Mouse (Mus musculus) thymus, adult 18-20 months (tissue): ENCODE measurements around the gene Olfr655.

Experiments used
- DNase-seq, 2 experiments: peaks; one replicate each; pipeline ENCODE4 v3.0.0; 2022; ENCODE audit warnings: mixed read lengths in 2 of 2

The Olfr655 gene

DNA sequence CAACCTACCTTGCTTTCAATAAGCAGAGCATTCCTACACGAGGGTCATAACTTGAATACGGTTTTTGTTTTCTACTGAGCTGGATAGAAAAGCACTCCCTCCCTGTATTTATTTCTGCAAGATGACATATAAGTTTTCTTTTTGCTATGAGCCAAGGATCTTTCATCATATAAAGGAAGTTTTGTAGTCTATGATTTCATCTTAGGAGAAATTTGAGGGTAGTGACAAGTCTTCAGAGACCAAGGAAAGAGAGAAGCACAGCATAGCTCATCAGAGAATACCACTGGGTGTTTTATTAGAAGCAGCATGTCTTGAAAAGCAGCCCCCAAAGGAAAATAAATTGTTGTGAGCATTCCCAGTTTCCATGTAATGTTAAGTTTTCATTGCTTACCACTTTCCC lies at the start of gene Olfr655:
Gene Olfr655, minus strand, starts transcription at position 101 of the 400 bp plus-strand sequence.
- DNase-seq = no peak

DNA sequence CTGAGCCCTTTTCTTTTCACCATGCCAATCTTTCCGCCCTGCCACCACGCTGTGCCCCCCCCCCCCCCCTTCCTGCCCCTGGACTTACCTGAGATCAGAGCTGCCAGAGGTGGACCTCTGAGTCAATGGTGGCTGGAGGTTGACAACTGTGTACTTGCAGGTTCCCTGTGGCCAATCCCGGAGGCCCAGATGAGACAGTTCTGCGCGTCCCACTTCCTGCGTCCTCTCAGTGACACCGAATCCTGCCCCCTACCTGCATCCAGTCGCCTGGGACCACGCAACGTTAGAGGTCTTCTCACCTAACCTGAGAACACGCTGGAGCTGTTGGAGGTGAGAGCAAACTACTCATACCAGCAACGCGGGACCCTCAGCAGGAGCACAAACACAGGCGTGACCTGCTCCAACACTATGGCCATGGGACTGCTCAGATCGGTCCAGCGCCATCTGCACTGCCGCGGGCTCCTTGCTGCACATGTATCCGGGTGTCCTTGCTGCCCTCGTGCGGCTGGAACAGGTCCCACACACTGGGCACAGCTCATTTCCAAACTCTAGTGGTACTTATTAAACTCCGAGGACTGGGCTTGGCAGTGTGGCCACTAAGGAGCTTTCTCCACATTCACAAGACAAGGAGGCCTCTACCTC lies 45.4 kb upstream of the Olfr655 start, which contains the start of gene Olfr658:
Gene Olfr658, minus strand, starts transcription at position 465 of the 642 bp plus-strand sequence.
- DNase-seq = no peak

DNA sequence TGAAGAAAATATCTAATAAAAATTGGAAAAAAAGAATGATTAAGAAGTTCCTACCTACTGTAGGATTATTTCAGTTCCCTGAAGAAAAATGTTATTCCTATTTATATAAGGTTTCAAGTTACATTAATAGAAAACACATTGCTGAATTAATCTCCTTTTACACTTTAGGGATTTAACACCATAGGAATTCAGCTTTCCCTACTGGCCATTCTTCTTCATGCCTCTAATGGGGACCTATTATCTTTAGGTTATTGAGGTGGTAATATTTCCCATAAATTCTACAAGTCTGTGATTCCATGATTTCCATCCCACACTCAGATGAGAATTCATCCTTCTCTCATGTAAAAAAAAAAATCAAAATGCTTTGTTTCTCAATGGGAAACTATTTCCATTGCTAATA lies 22.9 kb upstream of the Olfr655 start, which contains the start of gene Olfr657:
Gene Olfr657, plus strand, starts transcription at position 301 of the 400 bp plus-strand sequence.
- DNase-seq = no peak

DNA sequence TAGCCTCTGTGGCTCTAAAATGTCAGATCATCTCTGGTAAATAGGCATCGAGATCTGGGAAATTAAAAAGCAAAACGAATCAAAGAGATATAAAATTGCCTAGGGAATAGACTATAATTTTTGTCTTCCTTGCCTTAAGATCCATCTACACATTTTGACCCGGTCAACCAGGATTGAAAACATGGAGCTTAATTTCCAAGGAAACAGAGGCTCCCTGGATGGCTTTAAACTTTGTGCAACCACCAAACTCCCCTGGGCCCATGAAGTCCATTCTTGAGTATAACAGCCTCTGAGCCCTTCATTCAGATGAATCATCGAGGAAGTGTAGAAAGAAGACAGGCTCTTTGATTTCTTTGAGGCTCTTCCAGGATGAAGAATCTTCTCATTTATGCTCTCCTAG lies 12.1 kb upstream of the Olfr655 start, which contains the start of gene Olfr656:
Gene Olfr656, plus strand, starts transcription at position 301 of the 400 bp plus-strand sequence.
- DNase-seq = no peak

DNA sequence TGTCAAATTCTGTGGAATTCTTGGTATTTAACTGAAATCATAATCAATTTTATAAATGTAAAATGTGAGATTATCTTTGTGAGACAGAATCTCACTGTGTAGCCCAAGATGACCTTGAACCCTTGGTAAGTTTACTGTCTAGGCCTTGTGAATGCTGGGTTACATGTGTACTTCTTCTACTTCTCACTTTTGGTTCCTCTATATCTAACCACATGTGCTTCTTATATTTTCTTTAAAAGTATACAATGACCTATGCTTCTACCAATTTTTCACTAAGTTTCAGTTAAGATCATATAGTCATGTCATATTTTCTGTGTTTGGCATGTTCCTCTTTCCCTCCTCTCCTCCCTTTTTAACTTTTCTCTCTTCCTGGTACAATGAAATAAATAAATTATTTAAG lies 3.1 kb upstream of the Olfr655 start:
- no peak for DNase-seq

DNA sequence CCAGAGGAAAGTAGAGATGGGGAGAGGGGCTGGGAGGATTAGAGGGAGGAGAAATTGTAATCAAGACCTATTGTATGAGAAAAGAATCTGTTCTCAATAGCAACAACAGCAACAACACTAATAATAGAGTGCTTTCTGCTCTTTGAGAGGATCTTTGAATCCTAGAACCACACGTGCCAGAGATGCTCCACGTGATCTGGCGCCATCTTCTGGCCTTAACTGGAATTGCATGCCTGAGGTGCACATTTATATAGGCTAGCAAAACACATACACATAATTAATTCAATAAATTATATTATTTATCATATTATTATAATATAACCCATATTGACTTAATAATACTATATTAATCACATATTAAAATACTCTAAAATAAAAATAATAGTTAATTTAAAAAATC lies 1.6 kb upstream of the Olfr655 start:
- peak; percentile 9 to 11 for DNase-seq

DNA sequence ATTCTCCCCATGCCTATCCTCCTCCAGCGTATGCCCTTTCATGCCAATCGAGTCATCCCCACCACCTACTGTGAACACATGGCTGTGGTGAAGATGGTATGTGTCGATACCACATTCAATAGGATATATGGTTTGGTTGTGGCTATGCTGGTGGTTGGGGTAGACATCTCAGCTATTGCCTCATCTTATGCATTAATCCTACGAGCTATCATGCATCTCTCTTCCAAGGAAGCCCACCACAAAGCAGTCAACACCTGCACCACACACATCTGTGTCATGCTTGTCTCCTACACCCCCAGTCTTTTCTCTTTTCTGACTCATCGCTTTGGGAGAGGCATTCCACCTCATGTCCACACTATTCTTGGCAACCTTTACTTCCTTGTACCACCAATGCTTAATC lies 13.3 kb downstream of the Olfr655 start:
- no peak for DNase-seq

DNA sequence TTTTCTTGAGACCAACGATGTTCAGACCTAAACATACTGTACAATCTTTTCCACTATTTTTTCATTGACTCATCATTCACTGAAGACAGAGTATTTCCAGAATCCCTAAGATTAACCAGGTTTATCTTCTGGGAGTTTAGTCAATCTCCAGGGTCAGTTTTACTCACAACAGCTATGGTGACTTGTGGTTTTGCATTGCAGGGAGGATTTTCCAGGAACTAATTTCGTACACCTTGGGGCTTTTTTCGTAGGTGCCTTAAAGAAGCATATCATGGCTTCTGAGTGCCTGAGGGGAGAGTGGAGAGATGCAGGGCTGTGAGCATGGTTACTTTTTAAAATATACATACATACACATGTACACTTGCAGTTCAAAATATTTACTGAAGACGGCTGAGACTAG lies 14.9 kb downstream of the Olfr655 start, which contains the start of gene Olfr654:
Gene Olfr654, plus strand, starts transcription at position 301 of the 400 bp plus-strand sequence.
- no peak for DNase-seq

DNA sequence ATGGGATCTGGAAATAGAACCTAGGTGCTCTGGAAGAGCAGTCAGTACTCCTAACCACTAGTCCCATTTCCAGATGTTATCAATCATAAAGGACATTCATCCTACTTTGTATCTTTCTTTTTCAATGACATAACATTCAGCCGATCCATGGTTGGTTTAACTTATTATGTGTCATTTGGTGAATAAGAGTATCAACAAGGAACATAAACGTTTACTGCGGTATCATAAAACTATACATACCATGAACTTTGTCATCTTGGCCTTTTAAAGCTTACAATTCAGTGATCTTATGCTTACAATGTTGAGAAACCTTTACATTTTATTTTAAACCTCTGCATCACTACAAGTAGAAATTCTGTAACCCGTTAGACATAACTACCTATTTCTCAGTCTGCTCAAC lies 20.1 kb downstream of the Olfr655 start:
- no peak for DNase-seq

DNA sequence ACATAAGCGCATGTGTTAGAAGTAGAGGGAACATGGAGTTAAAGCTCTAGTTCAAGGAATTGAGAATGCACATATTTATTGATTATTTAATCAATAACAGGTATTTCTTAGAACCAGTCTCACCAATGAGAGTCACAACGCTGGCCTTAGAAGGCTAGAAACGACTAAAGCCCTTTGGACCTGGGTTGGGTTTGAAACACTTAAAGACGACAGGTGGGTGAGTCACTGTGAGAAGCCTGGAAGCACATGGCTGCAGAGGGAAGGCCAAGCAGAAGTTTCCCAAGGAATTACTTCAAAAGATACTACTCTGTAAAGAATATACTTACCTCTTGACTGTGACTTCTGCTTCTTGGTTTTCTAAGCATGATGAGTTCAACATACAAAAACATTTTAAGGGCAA lies 20.7 kb downstream of the Olfr655 start:
- no peak for DNase-seq

DNA sequence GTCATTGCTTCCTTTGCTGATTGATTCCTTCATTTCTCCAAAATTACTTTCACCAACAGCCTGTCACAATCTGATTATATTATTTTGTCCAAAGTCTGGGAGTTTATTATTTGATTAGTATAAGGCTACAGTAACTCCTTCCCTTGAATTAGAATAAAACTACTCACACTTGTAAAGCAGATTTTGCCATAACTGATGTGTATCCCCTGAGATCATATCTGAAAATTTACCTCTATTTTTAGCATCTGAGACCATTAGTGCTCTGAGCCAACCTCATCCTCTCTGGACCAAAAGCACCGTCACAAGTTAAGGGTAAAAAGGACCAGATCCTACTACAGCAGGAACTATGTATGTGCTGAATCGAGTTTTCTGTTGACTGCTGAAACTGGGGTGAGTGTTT lies 24.6 kb downstream of the Olfr655 start, which contains the start of gene Olfr653:
Gene Olfr653, plus strand, starts transcription at position 301 of the 400 bp plus-strand sequence.
- no peak for DNase-seq

DNA sequence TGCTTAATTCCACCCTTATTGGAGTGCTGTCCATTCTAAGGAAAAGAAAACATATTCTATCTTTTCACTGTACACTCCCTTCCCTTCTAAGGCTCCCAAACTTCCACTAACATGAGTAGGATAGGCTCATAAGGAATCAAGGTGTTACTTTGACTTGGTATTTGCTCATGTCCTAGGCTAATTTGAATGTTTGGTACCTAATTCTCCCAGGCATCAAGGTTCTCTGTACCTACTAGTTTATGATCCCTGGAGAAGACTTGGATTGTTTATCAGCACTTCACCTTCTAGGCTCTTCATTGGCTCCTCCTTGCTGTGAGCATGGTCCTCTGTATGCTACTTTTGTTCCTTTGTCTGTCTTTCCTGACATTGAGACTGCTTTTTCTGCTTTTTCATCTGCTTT lies 41.0 kb downstream of the Olfr655 start, which contains the start of gene Olfr652:
Gene Olfr652, plus strand, starts transcription at position 301 of the 400 bp plus-strand sequence.
- DNase-seq = no peak

DNA sequence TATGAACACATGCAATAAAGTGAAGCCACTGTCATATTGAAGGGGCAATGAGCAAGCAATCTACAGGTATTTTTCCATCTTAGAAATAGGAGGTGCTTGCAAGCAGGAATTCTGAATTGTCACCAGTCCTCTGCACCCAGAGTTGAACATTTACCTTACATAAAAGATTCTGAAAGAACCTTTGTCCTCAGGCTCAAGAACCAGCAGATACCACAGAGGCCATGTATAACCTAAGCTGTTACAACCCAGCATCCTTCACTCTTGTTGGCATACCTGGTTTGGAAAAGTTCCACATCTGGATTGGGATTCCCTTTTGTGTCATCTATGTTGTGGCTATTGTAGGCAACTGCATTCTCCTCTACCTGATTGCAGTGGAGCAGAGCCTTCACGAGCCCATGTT lies 48.9 kb downstream of the Olfr655 start:
- no peak for DNase-seq

DNA sequence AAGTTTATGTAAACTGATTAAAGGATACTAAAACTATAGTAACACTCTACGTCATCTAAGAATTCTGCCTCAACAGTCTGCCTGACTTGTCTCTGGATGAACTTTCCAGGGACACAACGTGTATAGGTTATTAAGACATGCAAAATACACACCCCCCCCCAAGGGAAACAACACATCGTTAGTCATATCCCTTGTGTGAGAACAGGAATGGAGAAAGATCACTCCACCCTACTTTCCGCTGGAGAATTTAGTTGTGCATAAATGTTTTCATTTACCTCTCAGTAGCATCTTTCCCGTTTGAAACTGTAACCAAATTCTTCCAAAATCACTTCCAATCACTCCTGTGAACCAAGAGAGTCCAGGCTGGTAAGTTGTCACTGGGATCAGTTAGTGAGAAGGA lies 51.7 kb downstream of the Olfr655 start, which contains the start of gene Olfr651:
Gene Olfr651, plus strand, starts transcription at position 301 of the 400 bp plus-strand sequence.
- DNase-seq = no peak
